Mouse (Mus musculus) gastrocnemius, postnatal 25 days (tissue): ENCODE data around the gene 2310011J03Rik. TPM values are rescaled to one million over a fixed set of nuclear protein-coding genes. Genes with fewer than 3 reads are reported as not detected.
A peak's percentile ranks its signal among the peaks of the same experiment; 100 is the strongest.

ENCODE experiments used
- DNase-seq: peaks from one replicate; pipeline ENCODE4 v3.0.0; 2022
- total RNA-seq, 2 experiments: library from RNA; stranded (reverse); gene quantifications; 1 replicate in 1 of 2; 2 replicates in 1 of 2; pipeline ENCODE4 v1.2.3; 2021

The 2310011J03Rik gene
- total RNA-seq, 2 experiments from 2014 or later, result 6.5 to 7.0 TPM

DNA sequence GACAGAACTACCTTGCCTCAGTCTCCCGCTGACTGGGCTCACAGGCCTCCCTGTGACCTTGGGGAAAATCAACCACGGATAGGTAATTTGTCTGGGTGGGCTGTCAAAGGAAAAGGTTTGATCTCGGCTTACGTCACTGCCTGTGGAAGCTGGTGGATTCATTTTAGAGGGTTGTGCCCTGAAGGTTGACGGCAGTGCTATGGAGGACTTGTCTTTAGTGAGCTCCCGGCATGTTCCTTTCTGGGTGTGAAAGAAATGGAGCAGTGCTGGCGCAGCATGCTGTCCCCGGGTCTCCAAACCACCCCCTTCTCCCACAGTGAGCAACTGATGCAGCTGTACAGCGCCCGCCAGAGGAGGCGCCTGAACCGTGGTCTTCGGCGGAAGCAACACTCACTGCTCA lies 27.0 kb downstream of the 2310011J03Rik start:
- DNase-seq, result no peak

DNA sequence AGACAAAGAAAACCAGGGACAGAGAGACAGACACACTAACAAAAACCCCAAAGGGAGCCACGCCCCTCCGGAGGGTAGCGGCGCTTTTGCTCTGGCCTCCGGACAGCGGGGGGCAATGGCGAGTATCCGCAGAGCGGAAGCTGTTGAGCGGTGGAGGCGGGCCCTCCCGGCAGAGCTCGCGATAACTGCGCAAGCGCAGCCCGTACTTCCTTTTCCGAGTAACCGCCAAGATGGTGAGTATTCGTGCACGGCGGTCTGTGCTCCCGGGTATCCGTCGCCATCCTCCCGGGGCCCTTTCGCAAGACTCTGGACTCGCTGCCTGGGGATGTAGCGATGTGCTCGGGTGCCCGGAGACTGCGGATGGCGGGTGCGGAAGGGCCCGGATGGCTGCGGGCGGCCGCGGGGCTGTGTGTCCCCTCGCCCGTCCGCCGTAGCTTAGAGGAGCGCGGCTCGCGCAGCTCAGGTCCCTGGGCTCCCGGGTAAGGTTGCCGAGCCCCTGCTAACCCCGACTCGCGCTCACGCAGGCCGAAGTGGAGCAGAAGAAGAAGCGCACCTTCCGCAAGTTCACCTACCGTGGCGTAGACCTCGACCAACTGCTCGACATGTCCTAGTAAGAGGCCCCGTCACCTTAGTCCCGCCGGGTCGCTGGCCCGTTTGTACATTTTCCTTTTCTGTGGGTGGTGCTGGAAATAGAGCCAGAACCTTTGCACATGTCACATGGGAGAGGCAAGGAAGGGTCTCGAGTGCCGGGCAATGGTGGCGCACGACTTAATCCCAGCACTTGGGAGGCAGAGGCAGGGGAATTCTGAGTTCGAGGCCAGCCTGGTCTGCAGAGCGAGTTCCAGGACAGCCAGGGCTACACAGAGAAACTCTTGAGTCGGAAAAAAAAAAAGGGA lies 27.8 kb downstream of the 2310011J03Rik start, which contains the start of gene Rps15:
Rps15 (plus strand) TSS at position 203 of the 896 bp plus-strand sequence.
- DNase-seq, result peak; percentile 92

DNA sequence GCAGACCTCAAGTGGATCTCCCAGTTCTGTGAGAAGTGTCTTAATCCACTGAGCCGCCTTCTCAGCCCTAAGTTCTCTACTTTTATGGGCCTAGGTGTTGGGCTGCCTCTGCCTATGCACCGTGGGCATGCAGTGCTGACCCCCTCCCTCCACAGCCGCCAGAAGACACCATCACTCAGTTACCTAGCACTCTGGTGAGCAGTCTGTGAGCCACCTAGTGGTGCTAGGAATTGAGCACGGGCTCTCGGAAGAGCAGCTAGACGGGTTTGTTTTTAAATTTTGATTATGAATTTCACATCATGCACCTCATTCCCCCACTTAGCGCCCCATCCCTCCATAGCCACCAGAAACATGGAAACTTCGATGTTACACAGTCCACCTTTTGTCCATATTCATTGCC lies 31.7 kb downstream of the 2310011J03Rik start:
- no peak for DNase-seq

DNA sequence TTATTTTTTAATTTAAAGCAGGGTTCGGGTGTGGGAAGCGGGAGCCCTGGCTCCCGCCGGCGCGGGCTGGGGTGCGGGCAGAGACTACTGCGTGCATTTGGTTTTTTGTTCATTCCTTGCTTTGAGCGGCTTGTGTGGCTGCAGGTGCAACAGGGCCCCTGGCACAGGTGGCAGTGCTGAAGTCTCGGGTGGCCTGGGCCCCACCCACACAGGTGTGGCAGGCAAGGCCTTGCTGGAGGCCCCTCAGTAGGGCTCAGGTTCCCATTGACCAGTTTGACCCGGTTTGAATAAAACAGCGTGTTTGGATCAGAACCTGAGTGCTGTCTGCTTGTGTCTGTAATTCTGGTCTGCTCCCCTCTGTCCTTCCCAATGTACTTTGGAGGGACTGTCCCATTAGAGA lies 32.2 kb downstream of the 2310011J03Rik start:
- DNase-seq, result no peak

DNA sequence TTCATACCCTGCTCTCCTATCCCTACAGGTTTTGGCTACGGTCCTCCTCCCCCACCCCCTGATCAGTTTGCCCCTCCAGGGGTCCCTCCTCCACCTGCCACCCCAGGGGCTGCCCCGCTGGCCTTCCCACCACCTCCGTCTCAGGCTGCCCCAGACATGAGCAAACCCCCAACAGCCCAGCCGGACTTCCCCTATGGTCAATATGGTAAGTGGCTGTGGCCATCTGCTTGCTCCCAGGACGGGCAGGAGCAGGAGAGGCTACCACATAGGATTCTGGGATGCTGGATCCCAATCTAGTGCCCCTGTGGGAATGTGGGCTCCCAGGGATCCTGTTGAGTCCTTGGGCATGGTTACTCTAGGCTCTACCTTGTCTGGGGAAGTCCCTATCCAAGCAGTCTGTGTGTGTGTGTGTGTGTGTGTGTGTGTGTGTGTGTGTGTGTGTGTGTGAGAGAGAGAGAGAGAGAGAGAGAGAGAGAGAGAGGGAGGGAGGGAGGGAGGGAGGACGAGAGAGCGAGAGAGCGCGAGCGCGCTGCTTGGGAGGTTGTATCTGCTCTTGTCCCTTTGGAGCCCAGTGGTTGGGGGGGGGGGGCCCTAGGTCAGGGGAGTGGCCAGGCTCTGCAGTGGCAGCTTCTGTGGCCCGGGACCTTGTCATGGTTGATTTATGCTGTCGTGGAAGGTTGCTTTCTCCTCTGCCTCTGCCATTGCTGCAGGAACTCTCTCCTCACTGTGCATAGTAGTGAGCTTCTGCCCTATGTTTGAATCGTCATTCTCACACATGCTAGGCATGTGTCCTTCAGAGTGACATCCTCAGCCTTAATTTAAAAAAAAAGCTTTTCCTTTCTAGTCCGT lies 34.9 kb downstream of the 2310011J03Rik start:
- DNase-seq, result no peak

DNA sequence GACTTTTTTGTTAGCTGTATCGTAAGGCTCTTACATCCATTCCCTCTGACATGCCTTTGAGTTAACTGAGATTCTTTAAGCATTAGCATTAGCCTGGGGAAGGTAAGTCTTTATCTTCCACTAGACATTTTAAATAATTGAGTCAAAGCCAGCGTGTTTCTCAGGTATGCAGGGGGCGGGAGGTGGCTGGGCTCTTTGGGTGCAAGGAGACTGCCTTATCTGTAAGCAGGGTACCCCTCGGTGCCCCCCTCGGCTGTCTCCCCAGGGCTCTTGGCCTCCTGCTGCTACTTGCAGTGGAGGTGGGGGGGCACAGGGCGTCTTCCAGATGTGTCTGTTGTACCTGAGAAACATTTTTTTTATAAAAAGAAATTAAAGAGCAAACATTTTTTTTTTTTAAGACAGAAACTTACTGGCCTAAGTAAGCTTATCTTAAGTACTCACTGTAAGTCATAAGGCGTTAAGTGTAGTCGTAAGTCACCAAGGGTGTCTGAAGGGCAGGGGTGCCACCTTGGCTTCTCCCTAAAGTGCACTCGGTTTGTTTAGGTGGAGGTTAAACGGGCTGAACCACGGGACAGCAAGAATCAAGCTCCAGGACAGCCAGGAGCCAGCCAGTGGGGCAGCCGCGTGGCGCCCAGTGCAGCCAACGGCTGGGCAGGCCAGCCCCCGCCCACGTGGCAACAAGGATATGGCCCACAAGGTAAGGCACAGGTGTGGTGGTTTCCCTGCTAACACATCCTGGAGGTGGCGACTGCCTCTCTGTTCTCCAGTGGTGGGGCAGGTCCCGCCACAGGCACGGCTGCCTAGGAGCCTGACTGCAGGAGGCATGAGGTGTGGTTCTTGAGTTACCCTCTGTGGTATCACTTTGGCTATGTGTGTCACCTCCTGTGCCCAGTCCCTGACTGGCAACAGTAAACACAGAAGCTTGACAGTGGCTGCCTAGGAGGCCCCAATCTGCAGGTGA lies 37.6 kb downstream of the 2310011J03Rik start:
- DNase-seq, result no peak

DNA sequence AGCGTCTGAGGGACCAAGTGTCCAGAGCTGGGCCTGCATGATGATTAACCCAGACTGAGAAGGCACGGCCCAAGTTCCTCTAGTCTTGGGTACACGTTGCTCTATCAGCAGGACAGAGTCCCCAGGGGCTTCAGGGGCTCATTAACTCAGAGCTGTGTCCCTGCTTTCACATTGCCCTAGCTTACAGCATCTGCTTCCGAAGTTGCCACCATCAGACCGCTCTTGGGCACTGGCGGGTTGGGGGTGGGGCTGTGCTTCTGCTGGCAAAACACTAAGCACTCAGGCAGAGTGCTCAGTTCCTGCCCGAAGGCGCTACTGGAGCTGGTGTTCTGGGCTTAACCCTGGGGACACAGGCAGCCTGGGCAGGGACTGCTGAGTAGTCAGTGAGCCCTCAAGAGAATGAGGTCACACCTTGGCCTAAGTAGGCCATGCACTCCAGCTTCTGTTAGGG lies 38.4 kb downstream of the 2310011J03Rik start:
- peak; percentile 48 for DNase-seq

DNA sequence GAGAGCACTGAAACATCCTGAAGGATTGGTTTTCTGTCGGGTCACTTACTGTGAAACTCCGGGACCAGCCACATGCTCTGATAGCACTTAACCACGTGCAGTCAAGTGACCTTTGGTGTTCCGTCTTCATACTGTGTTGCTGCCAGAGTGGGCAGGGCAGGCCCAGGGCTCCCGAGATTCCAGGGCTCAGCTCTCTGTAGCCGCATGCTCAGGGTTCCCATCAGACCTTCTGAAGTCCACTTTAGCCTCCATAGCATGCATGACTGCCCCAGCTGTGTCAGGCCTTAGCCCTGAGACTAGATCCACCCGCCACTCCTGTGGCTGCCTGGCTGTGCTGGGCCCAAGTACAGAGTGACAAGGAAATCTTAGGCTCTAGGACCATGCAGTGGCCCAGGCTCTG lies 39.0 kb downstream of the 2310011J03Rik start:
- DNase-seq, result no peak

DNA sequence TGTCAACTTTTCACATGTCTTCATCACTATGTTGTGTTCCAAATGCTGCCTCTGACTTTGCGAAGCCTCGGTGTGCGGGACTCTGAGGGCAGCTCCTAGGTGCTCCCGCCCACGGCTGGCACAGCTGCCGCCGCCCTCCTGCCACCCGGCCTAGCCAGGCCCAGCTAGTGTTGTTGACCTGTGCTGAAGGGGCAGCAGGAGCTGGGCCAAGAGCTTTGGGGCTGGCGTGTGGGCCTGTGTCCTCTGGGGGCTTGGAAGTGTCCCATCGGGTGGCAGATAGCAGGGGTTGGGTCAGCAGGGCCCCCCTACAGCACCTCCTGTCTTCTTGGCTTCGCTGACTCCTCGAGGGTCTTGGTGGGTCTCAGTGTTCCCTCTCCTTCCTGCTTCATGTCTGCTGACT lies 41.1 kb downstream of the 2310011J03Rik start:
- no peak for DNase-seq

DNA sequence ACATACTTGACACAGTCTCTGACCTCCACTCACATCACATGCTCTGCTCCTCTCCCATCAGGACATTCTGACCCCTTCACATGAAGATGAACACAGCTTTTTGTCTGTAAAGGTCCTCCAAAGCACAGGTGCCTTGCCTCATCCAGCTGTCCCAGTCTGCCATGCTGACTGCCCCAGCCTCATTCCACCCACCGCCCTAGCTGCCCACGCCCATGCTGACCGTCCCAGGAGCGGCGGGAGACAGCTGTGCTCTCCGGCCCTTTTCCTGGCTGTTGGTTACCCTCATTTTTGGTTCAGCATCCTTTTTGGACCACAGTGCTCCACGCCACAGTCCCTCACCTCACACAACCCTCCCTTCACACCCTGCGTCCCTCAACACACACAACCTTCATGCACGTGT lies 41.9 kb downstream of the 2310011J03Rik start:
- no peak for DNase-seq

DNA sequence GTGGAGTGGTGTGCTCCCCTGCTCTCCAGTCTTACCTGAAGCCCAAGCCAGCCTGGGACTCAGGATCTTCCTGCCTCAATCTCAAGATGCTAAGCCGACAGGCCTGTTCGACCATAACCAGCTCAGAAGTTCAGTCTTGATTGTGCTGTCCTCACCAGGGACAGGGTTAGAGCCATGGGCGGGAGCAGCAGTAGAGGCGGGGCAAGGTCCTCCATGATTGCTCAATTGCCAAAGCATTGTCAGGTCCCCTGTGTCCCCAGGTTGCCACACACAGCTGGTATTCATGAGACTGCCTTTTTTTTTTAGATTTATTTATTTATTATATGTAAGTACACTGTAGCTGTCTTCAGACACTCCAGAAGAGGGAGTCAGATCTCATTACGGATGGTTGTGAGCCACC lies 44.1 kb downstream of the 2310011J03Rik start:
- DNase-seq, result no peak

DNA sequence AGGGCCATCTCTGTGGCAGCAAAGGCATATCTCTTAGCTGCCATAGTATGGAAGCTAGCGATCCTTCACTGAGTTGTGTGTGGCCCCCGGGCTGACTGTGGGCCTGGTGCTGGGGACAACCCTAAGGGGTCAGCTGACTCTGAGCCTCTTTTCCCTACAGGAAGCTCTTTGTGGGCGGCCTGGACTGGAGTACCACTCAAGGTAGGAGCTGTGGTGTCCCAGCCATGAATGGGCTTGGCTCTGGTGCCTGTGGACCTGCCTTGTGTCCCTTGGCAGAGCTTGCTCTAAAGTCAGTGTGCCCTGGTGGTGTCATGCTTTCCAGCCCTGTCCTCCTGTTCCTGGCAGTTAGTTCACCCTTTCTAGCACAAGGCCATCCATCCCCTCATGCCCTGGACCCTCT lies 46.5 kb downstream of the 2310011J03Rik start:
- no peak for DNase-seq

DNA sequence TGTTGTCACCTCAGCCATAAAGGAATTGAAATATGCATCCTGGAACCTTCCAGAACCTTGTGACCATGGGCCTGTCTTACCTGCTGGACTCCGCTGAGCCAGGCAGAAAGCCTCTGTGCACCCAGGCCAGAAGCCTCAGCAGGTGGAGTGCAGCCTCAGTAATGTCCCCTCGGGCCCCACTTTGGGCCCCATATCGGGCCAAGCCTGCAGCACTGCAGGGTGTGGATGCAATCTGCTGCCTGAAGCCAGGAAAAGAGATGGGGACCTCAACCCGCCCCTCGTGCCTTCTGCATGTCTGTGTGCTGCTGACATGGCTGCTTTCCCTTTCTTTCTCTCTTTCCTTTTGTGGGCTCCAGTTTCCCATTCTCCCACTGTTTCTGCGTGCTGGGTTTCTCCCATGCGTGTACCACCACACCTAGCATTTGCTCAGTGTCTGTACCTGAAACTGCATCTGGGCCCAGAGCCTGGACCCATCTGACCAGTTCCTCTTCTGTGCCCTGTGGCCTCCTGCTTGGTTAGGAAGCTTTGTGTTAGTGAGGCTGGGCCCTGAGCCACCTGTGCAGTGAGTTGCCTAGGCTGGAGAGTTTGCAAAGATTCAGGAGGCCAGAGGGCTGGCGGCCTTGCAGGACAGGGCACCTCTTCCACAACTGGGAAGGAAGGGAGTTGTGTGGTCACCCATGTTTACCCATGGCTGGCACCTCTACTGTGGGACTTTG lies 48.3 kb downstream of the 2310011J03Rik start:
- no peak for DNase-seq

DNA sequence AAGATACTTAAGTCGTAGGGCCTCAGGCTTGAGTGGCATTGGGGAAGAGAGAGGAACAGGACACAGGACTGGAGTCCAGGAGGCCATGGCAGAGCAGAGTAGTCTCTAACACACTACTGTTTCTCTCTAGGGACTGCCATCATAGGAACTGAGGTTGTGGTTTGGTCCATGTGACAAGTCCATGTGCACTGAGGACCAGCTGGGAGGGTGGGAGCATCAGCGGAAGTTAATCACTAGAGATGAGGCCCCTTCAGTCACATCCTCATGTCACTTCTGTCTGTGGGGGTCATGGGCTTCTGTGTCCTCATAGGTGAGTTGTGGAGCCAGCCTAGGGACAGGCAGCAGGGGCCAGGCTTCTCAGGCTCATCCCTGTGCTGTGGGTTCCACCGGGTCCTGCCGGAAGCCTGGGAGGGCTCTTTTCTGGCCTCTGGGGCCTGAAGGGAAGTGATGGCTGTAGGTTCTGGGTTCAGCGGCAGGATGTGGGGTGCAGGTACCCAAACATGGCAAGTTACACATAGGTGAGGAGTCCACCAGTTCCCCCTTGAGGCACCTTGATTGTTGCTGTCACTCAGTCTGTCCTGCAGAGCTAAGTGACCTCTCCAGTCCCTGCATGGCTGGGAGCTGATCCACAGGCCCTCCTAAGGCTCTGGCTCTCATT lies 49.0 kb downstream of the 2310011J03Rik start:
- DNase-seq, result no peak

DNA sequence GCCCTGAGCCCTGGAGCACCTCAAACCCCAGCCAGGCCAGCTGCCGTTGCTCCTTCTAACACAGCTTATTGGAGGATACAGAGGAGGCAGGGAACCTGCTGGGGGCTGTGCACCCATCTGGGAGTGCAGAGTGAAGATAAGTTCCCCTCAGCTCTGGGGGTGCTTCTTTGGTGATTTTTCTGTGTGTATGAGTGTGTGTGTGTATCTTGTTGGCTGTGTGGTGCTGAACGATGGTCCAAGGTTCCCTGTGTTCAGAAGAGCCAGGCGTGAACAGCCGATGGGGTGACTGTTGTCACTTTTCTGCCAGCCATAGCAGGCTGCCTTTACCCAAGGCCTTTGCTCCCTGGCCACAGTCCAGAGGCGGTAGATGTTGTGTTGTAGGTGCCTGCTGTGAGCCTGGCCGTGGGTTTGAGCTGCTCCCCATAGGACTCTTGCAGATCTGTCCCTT lies 49.6 kb downstream of the 2310011J03Rik start:
- DNase-seq, result no peak

DNA sequence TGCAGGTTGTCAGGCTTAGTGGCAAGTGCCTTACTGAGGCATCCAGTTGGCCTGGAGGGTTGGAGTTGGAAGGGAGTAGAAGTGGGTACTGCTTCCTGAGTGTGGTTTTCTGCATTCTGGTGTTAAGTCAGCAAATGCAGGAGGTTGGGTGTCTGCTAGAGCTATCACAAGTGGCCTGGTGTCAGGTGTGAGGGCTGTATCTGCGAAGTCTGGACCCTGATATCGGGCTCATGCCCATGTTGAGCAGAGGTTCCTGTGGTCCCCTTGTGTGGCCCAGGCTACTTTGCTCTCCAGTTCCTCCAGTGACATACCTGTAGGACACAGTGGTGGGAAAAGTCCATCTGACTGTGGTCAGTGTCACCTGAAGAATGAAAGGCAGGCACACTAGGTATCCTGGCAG lies 50.2 kb downstream of the 2310011J03Rik start:
- DNase-seq, result no peak
